Mouse (Mus musculus) embryonic facial prominence, embryonic 11.5 days (tissue): ENCODE measurements at regions not wholly inside any gene's neighbourhood (a gene's known extent, or its start where the extent isn't known, plus 50 kb on each side); places are given as distances from the start of the nearest gene placed in this dataset.

Experiments used
- ATAC-seq: fragments of 200-750 bp; cut with Nextera tagmentation; replicated peaks from 2 replicates; pipeline ENCODE4 v1.8.0; 2017; ENCODE audit warnings: low read depth; ENCODE audit not compliant: insufficient number of reproducible peaks, low FRiP score, low TSS enrichment
- DNase-seq: peaks from one replicate; pipeline ENCODE4 v3.0.0-alpha.2; 2015; ENCODE audit warnings: low spot score
- H3K27ac ChIP-seq: fragments of 300-500 bp; sonication (generic); replicated peaks from 2 replicates; pipeline ENCODE4 v1.5.1; 2014; ENCODE audit warnings: mild to moderate bottlenecking, low read depth, low read length, control low read depth
- H3K27me3 ChIP-seq: fragments of 300-500 bp; sonication (generic); 2 replicates; pipeline ENCODE4 v1.6.1; 2014; ENCODE audit warnings: mild to moderate bottlenecking, low read length, moderate library complexity, mixed read lengths; ENCODE audit not compliant: control insufficient read depth, insufficient read depth
- H3K36me3 ChIP-seq: fragments of 300-500 bp; sonication (generic); replicated peaks from 2 replicates; pipeline ENCODE4 v1.6.1; 2014; ENCODE audit warnings: low read depth, mild to moderate bottlenecking, low read length, moderate library complexity, mixed read lengths; ENCODE audit not compliant: control insufficient read depth, insufficient read depth
- H3K4me1 ChIP-seq: fragments of 300-500 bp; sonication (generic); 2 replicates; pipeline ENCODE4 v1.6.1; 2014; ENCODE audit warnings: low read length, mixed read lengths; ENCODE audit not compliant: control insufficient read depth, insufficient read depth
- H3K4me2 ChIP-seq: fragments of 300-500 bp; sonication (generic); 2 replicates; pipeline ENCODE4 v1.6.1; 2014; ENCODE audit warnings: low read depth, mild to moderate bottlenecking, control low read depth, low read length, moderate library complexity
- H3K4me3 ChIP-seq: fragments of 300-500 bp; sonication (generic); 2 replicates; pipeline ENCODE4 v1.5.1; 2014; ENCODE audit warnings: low read depth, low read length, control low read depth
- H3K9ac ChIP-seq: fragments of 300-500 bp; sonication (generic); replicated peaks from 2 replicates; pipeline ENCODE4 v1.6.1; 2014; ENCODE audit warnings: mild to moderate bottlenecking, control low read depth, low read length
- H3K9me3 ChIP-seq: fragments of 300-500 bp; sonication (generic); replicated peaks from 2 replicates; pipeline ENCODE4 v1.6.1; 2016; ENCODE audit warnings: mild to moderate bottlenecking, low read length, inconsistent platforms, mixed read lengths; ENCODE audit not compliant: control insufficient read depth
- WGBS: fragments of 180-500 bp; shearing (Covaris S2); extraction: QIAGEN DNeasy Blood & Tissue Kit; methylation state at CpG from one replicate; pipeline ENCODE4 v1.1.7; 2014; 5-methylcytosine and 5-hydroxymethylcytosine counted together

DNA sequence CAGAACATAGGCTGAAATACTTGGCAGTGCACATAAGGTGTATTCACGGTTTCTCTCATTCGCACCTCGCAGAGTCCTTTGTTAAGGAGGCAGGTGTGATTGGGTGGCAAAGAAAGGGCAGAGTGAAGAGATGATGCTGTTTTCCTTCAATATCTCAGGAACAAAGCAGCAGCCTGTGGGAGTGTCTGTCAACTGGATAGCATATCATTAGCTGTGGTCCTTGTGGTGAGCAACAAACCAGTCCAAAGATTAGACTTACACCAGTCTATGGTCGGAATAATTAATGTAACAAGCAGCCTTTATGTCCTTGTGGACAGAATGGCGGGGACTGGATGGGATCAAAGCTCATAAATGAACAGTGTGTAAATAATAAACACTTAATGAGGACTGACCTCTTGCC lies 50.2 kb upstream of the Hbs1l start:
- H3K36me3 ChIP-seq = no peaks in the 10 kb centered on the region
- ATAC-seq (no peak), DNase-seq (no peak)
- H3K27me3 ChIP-seq = no peaks in the 10 kb centered on the region
- H3K27ac ChIP-seq = no peak overlapping the region
- no peak overlapping the region for H3K4me3 ChIP-seq
- no peaks in the 10 kb centered on the region for H3K9me3 ChIP-seq
- no peaks in the 10 kb centered on the region for H3K4me1 ChIP-seq
- no peak overlapping the region for H3K9ac ChIP-seq
- H3K4me2 ChIP-seq = no peak overlapping the region
- 91% methylated on average over 5 of the region's 5 CpGs for WGBS
